Mouse (Mus musculus) liver, adult 2 months (tissue): ENCODE measurements at regions not wholly inside any gene's neighbourhood (a gene's known extent, or its start where the extent isn't known, plus 50 kb on each side); places are given as distances from the start of the nearest gene placed in this dataset.

ENCODE experiments used
- CTCF ChIP-seq: fragments of 200-500 bp; IDR thresholded peaks from 2 replicates; pipeline ENCODE4 v1.5.1; 2011; ENCODE audit warnings: low read depth, low read length, control low read depth
- POLR2A ChIP-seq: fragments of 200-500 bp; IDR thresholded peaks from 2 replicates; pipeline ENCODE4 v1.6.1; 2011; ENCODE audit warnings: low read length, control low read depth; ENCODE audit not compliant: insufficient read depth; ENCODE audit errors: extremely low read depth

GRCm38 (mm10) chr5:116933105-116933504 lies 182.8 kb downstream of the Suds3 start:
- TF ChIP-seq CTCF = no peak
- TF ChIP-seq POLR2A = no peak
